Mouse (Mus musculus) neural tube, embryonic 11.5 days (tissue): ENCODE measurements around the gene Pxn. TPM values are rescaled to one million over a fixed set of nuclear protein-coding genes. Genes with fewer than 3 reads are reported as not detected.

Experiments used
- ATAC-seq: fragments of 200-750 bp; cut with Nextera tagmentation; 2 replicates; pipeline ENCODE4 v1.8.0; 2017; ENCODE audit warnings: moderate number of reproducible peaks, mild to moderate bottlenecking, moderate TSS enrichment, moderate library complexity; ENCODE audit not compliant: insufficient read depth, low FRiP score, low TSS enrichment
- DNase-seq: peaks from one replicate; pipeline ENCODE4 v3.0.0-alpha.2; 2015; ENCODE audit warnings: low spot score
- H3K27ac ChIP-seq: fragments of 300-500 bp; sonication (generic); 2 replicates; pipeline ENCODE4 v1.5.1; 2014; ENCODE audit warnings: low read depth, mild to moderate bottlenecking, low read length
- H3K27me3 ChIP-seq: fragments of 300-500 bp; sonication (generic); 2 replicates; pipeline ENCODE4 v1.6.1; 2014; ENCODE audit warnings: mild to moderate bottlenecking, low read length, mixed read lengths; ENCODE audit not compliant: control insufficient read depth, insufficient read depth
- H3K36me3 ChIP-seq: fragments of 300-500 bp; sonication (generic); 2 replicates; pipeline ENCODE4 v1.6.1; 2014; ENCODE audit warnings: mild to moderate bottlenecking, low read length, moderate library complexity, mixed read lengths; ENCODE audit not compliant: control insufficient read depth, insufficient read depth
- H3K4me1 ChIP-seq: fragments of 300-500 bp; sonication (generic); 2 replicates; pipeline ENCODE4 v1.6.1; 2014; ENCODE audit warnings: low read length, mixed read lengths; ENCODE audit not compliant: control insufficient read depth, insufficient read depth
- H3K4me2 ChIP-seq: fragments of 300-500 bp; sonication (generic); 2 replicates; pipeline ENCODE4 v1.6.1; 2014; ENCODE audit warnings: low read depth, mild to moderate bottlenecking, moderate library complexity
- H3K4me3 ChIP-seq: fragments of 300-500 bp; sonication (generic); 2 replicates; pipeline ENCODE4 v1.5.1; 2014; ENCODE audit warnings: low read depth, low read length
- H3K9ac ChIP-seq: fragments of 300-500 bp; sonication (generic); 2 replicates; pipeline ENCODE4 v1.6.1; 2014; ENCODE audit warnings: mild to moderate bottlenecking, low read length
- H3K9me3 ChIP-seq: fragments of 300-500 bp; sonication (generic); 2 replicates; pipeline ENCODE4 v1.6.1; 2016; ENCODE audit warnings: low read length; ENCODE audit not compliant: control insufficient read depth
- WGBS: fragments of 180-500 bp; shearing (Covaris S2); extraction: QIAGEN DNeasy Blood & Tissue Kit; methylation state at CpG from one replicate; pipeline ENCODE4 v1.1.7; 2014; 5-methylcytosine and 5-hydroxymethylcytosine counted together
- polyA plus RNA-seq: library from polyadenylated mRNA; unstranded; fragments of >200 nt; fragmentation: Nextera tagmentation; extraction: Ambion mirVana; gene quantifications from 2 replicates; pipeline ENCODE4 v1.2.1, GENCODE M21; 2014

Gene Pxn
- polyA plus RNA-seq = 13.3 and 13.7 TPM in 2 replicates

- Histone ChIP-seq H3K4me3 (peak within 1 kb of the TSS; percentile 88), H3K9ac (peak within 1 kb of the TSS; percentile 82), H3K36me3 (no peaks in the 10 kb centered on the region), H3K27ac (no peak within 1 kb of the TSS), H3K27me3 (no peaks in the 10 kb centered on the region), H3K4me1 (peaks cover 19% of the 10 kb centered on the region), H3K9me3 (no peaks in the 10 kb centered on the region), H3K4me2 (peak within 1 kb of the TSS; percentile 86)
- ATAC-seq = peak; percentile 81
- WGBS = under 1% methylated on average over 47 of the region's 74 CpGs
- peak; percentile 94 for DNase-seq
Measured at GRCm38 (mm10) chr5:115506454-115507201, at the start of gene Pxn. Gene Pxn, plus strand, starts transcription at chr5:115506676.

GRCm38 (mm10) chr5:115458918-115459317 is 47.6 kb upstream of the Pxn start:
- H3K4me2 ChIP-seq = no peak overlapping the region
- H3K27me3 ChIP-seq = no peaks in the 10 kb centered on the region
- ATAC-seq (no peak), DNase-seq (no peak)
- H3K4me1 ChIP-seq = no peaks in the 10 kb centered on the region
- H3K27ac ChIP-seq = no peak overlapping the region
- H3K9ac ChIP-seq = no peak overlapping the region
- no peaks in the 10 kb centered on the region for H3K36me3 ChIP-seq
- no peaks in the 10 kb centered on the region for H3K9me3 ChIP-seq
- WGBS = 66% methylated on average over 13 of the region's 13 CpGs
- no peak overlapping the region for H3K4me3 ChIP-seq

GRCm38 (mm10) chr5:115464408-115465115 is 41.9 kb upstream of the Pxn start:
- no peak for DNase-seq
- 82% methylated on average over 18 of the region's 18 CpGs for WGBS

GRCm38 (mm10) chr5:115465642-115466420 is 40.6 kb upstream of the Pxn start, which contains the start of gene Pla2g1b:
Gene Pla2g1b, plus strand, starts transcription at chr5:115466262.
- no peak for DNase-seq
- no peak for ATAC-seq
- no peak within 1 kb of the TSS for H3K4me2 ChIP-seq

More at GRCm38 (mm10) chr5:115464408-115465115, 41.9 kb upstream of the Pxn start:
- Histone ChIP-seq H3K36me3 (no peaks in the 10 kb centered on the region), H3K4me3 (no peak overlapping the region), H3K27ac (no peak overlapping the region), H3K27me3 (no peaks in the 10 kb centered on the region), H3K9ac (no peak overlapping the region), H3K4me1 (no peaks in the 10 kb centered on the region), H3K9me3 (no peaks in the 10 kb centered on the region), H3K4me2 (no peak overlapping the region)
- ATAC-seq = no peak

GRCm38 (mm10) chr5:115469791-115470190 is 36.7 kb upstream of the Pxn start:
- H3K4me3 ChIP-seq = no peak overlapping the region
- H3K27me3 ChIP-seq = no peaks in the 10 kb centered on the region
- no peaks in the 10 kb centered on the region for H3K9me3 ChIP-seq
- no peak overlapping the region for H3K4me2 ChIP-seq
- H3K36me3 ChIP-seq = no peaks in the 10 kb centered on the region
- H3K4me1 ChIP-seq = 0 out of 2 replicates have a peak, but pooled peaks cover 2% of the 10 kb centered on the region
- H3K27ac ChIP-seq = no peak overlapping the region
- no peak for DNase-seq
- no peak overlapping the region for H3K9ac ChIP-seq
- no peak for ATAC-seq
- 79% methylated on average over 6 of the region's 6 CpGs for WGBS

More at GRCm38 (mm10) chr5:115465642-115466420, 40.6 kb upstream of the Pxn start, which contains the start of gene Pla2g1b:
- no peaks in the 10 kb centered on the region for H3K9me3 ChIP-seq
- no peaks in the 10 kb centered on the region for H3K27me3 ChIP-seq
- no peak within 1 kb of the TSS for H3K27ac ChIP-seq
- WGBS = 54% methylated on average over 9 of the region's 9 CpGs
- H3K36me3 ChIP-seq = no peaks in the 10 kb centered on the region
- H3K4me3 ChIP-seq = no peak within 1 kb of the TSS
- 0 out of 2 replicates have a peak, but pooled peaks cover under 1% of the 10 kb centered on the region for H3K4me1 ChIP-seq
- no peak within 1 kb of the TSS for H3K9ac ChIP-seq

- no peak for ATAC-seq
- Histone ChIP-seq H3K36me3 (no peaks in the 10 kb centered on the region), H3K27ac (no peak overlapping the region), H3K9ac (no peak overlapping the region), H3K9me3 (no peaks in the 10 kb centered on the region), H3K4me3 (no peak overlapping the region), H3K4me2 (no peak overlapping the region), H3K27me3 (no peaks in the 10 kb centered on the region), H3K4me1 (0 out of 2 replicates have a peak, but pooled peaks cover 2% of the 10 kb centered on the region)
- DNase-seq = peak; percentile 76
- 41% methylated on average over 20 of the region's 20 CpGs for WGBS
Measured at GRCm38 (mm10) chr5:115470766-115471531, 35.5 kb upstream of the Pxn start.

GRCm38 (mm10) chr5:115473191-115473590 is 33.3 kb upstream of the Pxn start:
- no peak overlapping the region for H3K4me3 ChIP-seq
- ATAC-seq = no peak
- H3K9ac ChIP-seq = no peak overlapping the region
- H3K4me1 ChIP-seq = 0 out of 2 replicates have a peak, but pooled peaks cover 2% of the 10 kb centered on the region
- no peaks in the 10 kb centered on the region for H3K36me3 ChIP-seq
- no peaks in the 10 kb centered on the region for H3K9me3 ChIP-seq
- 74% methylated on average over 10 of the region's 10 CpGs for WGBS
- H3K27me3 ChIP-seq = no peaks in the 10 kb centered on the region
- DNase-seq = no peak
- no peak overlapping the region for H3K4me2 ChIP-seq
- H3K27ac ChIP-seq = no peak overlapping the region
